In genomic region chr7:130886246-130886645, GRCm38 (mm10) we compare ENCODE assay signal across 24 mouse cellular contexts. TPM values are rescaled to one million over a fixed set of nuclear protein-coding genes. Genes with fewer than 3 reads are reported as not detected.
DNase-seq lines count a peak whose midpoint lies in the region; ATAC-seq lines count a peak whose summit lies in the region.
"Had no signal": no experiment of that assay in that cellular context is flagged by ENCODE, and none has a peak within 500 bp of the region (broad histone marks: within the 10 kb centered on the region; RNA-seq: fewer than 3 reads in every experiment).

No protein-coding gene starts in this region.

- WGBS in heart, embryonic 13.5 days: 47% methylated on average over 3 of the region's 3 CpGs
- WGBS in heart, embryonic 12.5 days: 63% methylated on average over 3 of the region's 3 CpGs

- DNase-seq in CD4-positive helper T cell, adult 2 months (ENCODE audit: low read depth, low spot score): peak; percentile 58
- peak; percentile 38 for DNase-seq in T-cell, adult 2 months (ENCODE audit: low spot score)
- DNase-seq in naive thymus-derived CD4-positive, alpha-beta T cell, adult 2 months (ENCODE audit: low read depth): peak; percentile 38
- DNase-seq in layer of hippocampus, adult 18-20 months (ENCODE audit: low spot score in 2 of 2): no peak
- no peak for DNase-seq in kidney, postnatal 36 days
- DNase-seq: cerebellum, adult 11-12 months; cerebellum, postnatal 14 days; gastrocnemius, postnatal 36 days; lung, adult 18-20 months; lung, postnatal 14 days had no signal

- ATAC-seq in heart, embryonic 13.5 days (ENCODE audit: extremely low read depth, insufficient number of reproducible peaks, low FRiP score, low TSS enrichment): no peak
- ATAC-seq in heart, embryonic 12.5 days (ENCODE audit: insufficient number of reproducible peaks, low FRiP score): no peak
- ATAC-seq: intestine, postnatal 0 days; midbrain, embryonic 13.5 days had no signal

- H3K4me2 ChIP-seq in heart, embryonic 13.5 days: no peak overlapping the region
- no peak overlapping the region for H3K4me2 ChIP-seq in heart, embryonic 12.5 days
- H3K4me2 ChIP-seq: embryonic facial prominence, embryonic 13.5 days; forebrain, embryonic 12.5 days; hindbrain, embryonic 15.5 days; kidney, embryonic 15.5 days; liver, embryonic 11.5 days; midbrain, embryonic 13.5 days; neural tube, embryonic 12.5 days had no signal

- H3K36me3 ChIP-seq in heart, embryonic 13.5 days: peaks cover 40% of the 10 kb centered on the region
- peaks cover 26% of the 10 kb centered on the region for H3K36me3 ChIP-seq in heart, embryonic 12.5 days
- H3K36me3 ChIP-seq: forebrain, embryonic 12.5 days had no signal

- no peak overlapping the region for H3K9ac ChIP-seq in heart, embryonic 13.5 days
- no peak overlapping the region for H3K9ac ChIP-seq in heart, embryonic 12.5 days
- H3K9ac ChIP-seq: embryonic facial prominence, embryonic 13.5 days; forebrain, embryonic 12.5 days; hindbrain, embryonic 15.5 days; kidney, embryonic 15.5 days; midbrain, embryonic 13.5 days; neural tube, embryonic 12.5 days had no signal

- no peaks in the 10 kb centered on the region for H3K9me3 ChIP-seq in heart, embryonic 13.5 days
- H3K9me3 ChIP-seq in heart, embryonic 12.5 days (replicated peaks): no peaks in the 10 kb centered on the region
- H3K9me3 ChIP-seq: embryonic facial prominence, embryonic 13.5 days; forebrain, embryonic 12.5 days; hindbrain, embryonic 15.5 days; kidney, embryonic 15.5 days; midbrain, embryonic 13.5 days; neural tube, embryonic 12.5 days had no signal

- H3K4me3 ChIP-seq in heart, embryonic 13.5 days: no peak overlapping the region
- H3K4me3 ChIP-seq in heart, embryonic 12.5 days: no peak overlapping the region
- H3K4me3 ChIP-seq: embryonic facial prominence, embryonic 13.5 days; erythroblast, embryonic 14.5 days; forebrain, embryonic 12.5 days; hindbrain, embryonic 15.5 days; kidney, embryonic 15.5 days; midbrain, embryonic 13.5 days; neural tube, embryonic 12.5 days had no signal

- peaks cover 45% of the 10 kb centered on the region for H3K4me1 ChIP-seq in heart, embryonic 13.5 days
- H3K4me1 ChIP-seq in heart, embryonic 12.5 days (replicated peaks): peaks cover 32% of the 10 kb centered on the region
- H3K4me1 ChIP-seq: embryonic facial prominence, embryonic 13.5 days; neural tube, embryonic 12.5 days had no signal

- no peaks in the 10 kb centered on the region for H3K27me3 ChIP-seq in heart, embryonic 13.5 days (replicated peaks)
- H3K27me3 ChIP-seq in heart, embryonic 12.5 days (replicated peaks): no peaks in the 10 kb centered on the region
- H3K27me3 ChIP-seq: embryonic facial prominence, embryonic 13.5 days; forebrain, embryonic 12.5 days; hindbrain, embryonic 15.5 days; kidney, embryonic 15.5 days; midbrain, embryonic 13.5 days; neural tube, embryonic 12.5 days had no signal

- H3K27ac ChIP-seq in heart, embryonic 13.5 days (replicated peaks): 0 out of 2 replicates have a peak overlapping the region, but pooled peaks have one; percentile 12
- H3K27ac ChIP-seq in heart, embryonic 12.5 days (ENCODE audit: poor library complexity, severe bottlenecking): no peak overlapping the region
- H3K27ac ChIP-seq: embryonic facial prominence, embryonic 13.5 days; forebrain, embryonic 12.5 days; hindbrain, embryonic 15.5 days; kidney, embryonic 15.5 days; midbrain, embryonic 13.5 days; neural tube, embryonic 12.5 days had no signal

RNA-seq across cellular contexts. Expression of gene Plekha1, which starts 20.7 kb away (rescaled TPM):
- 41.7 and 47.7 TPM in 2 replicates for polyA plus RNA-seq in heart, embryonic 13.5 days (2015; fragmentation: Nextera tagmentation; extraction: Ambion mirVana)
- 54.6 and 56.2 TPM in 2 replicates for polyA plus RNA-seq in heart, embryonic 12.5 days (2016; fragmentation: Nextera tagmentation; extraction: Ambion mirVana)
- 10 to 100 TPM; 84.7 TPM for total RNA-seq in layer of hippocampus, adult 18-20 months (2021)
- polyA plus RNA-seq: erythroblast, embryonic 14.5 days had no signal

RNA-seq across cellular contexts. Expression of gene Htra1, which starts 49.7 kb away (rescaled TPM):
- 52.9 and 65.4 TPM in 2 replicates for polyA plus RNA-seq in heart, embryonic 13.5 days (2015; fragmentation: Nextera tagmentation; extraction: Ambion mirVana)
- 72.8 and 75.2 TPM in 2 replicates for polyA plus RNA-seq in heart, embryonic 12.5 days (2016; fragmentation: Nextera tagmentation; extraction: Ambion mirVana)
- 100 to 1,000 TPM; 257 to 274 TPM for total RNA-seq in layer of hippocampus, adult 18-20 months (2021)
- total RNA-seq: hematopoietic stem cell, adult 5-6 weeks; megakaryocyte, adult 5-6 weeks; monocyte, adult 5-6 weeks had no signal
- polyA plus RNA-seq: erythroblast, embryonic 14.5 days had no signal

Comparison
In these comparisons a context has a peak if more than half of its experiments do, and no peak if none do; other contexts are left out.
1. DNase-seq: peak in CD4-positive helper T cell, adult 2 months (single experiment), T-cell, adult 2 months (single experiment) and naive thymus-derived CD4-positive, alpha-beta T cell, adult 2 months (single experiment); none in layer of hippocampus, adult 18-20 months (0 of 2) and kidney, postnatal 36 days (0 of 2).